In genomic region chr5:129260689-129261088, GRCm38 (mm10) we compare ENCODE assay signal across 10 mouse cellular contexts.
A peak's percentile ranks its signal among the peaks of the same experiment; 100 is the strongest.
DNase-seq lines count a peak whose midpoint lies in the region; TF ChIP-seq lines count a peak whose summit lies in the region.
"Had no signal": no experiment of that assay in that cellular context is flagged by ENCODE, and none has a peak within 500 bp of the region (broad histone marks: within the 10 kb centered on the region; RNA-seq: fewer than 3 reads in every experiment).

No protein-coding gene starts in this region.

- WGBS in kidney, adult 2 months: 52% methylated on average over 9 of the region's 9 CpGs

- H3K27ac ChIP-seq in kidney, adult 2 months (ENCODE audit: insufficient read depth, low read depth, low read length): peak overlapping the region; percentile 64; the same call in 1 of the 2 replicates
- H3K27ac ChIP-seq: limb, embryonic 15.5 days had no signal

- H3K4me1 ChIP-seq in kidney, adult 2 months (ENCODE audit: control insufficient read depth, insufficient read depth, low read length): no peaks in the 10 kb centered on the region

- no peaks in the 10 kb centered on the region for H3K36me3 ChIP-seq in kidney, adult 2 months (ENCODE audit: control insufficient read depth, insufficient read depth, low read length)
- H3K36me3 ChIP-seq: limb, embryonic 15.5 days had no signal

- TF ChIP-seq POLR2A in kidney, adult 2 months (IDR thresholded peaks at IDR 0.05; ENCODE audit: low read depth, low read length): no peak

- TF ChIP-seq CTCF in kidney, adult 2 months (conservative IDR thresholded peaks at IDR 0.05; ENCODE audit: insufficient read depth, insufficient read length, low read depth, low read length): no peak

- H3K4me3 ChIP-seq in kidney, adult 2 months (ENCODE audit: insufficient read depth, low read depth, low read length): no peak overlapping the region
- H3K4me3 ChIP-seq: limb, embryonic 15.5 days; myocyte had no signal

- H3K27me3 ChIP-seq in kidney, adult 2 months (replicated peaks; ENCODE audit: control insufficient read depth, insufficient read depth, low read length): no peaks in the 10 kb centered on the region
- H3K27me3 ChIP-seq: limb, embryonic 15.5 days had no signal

- peak; percentile 46 to 68 for DNase-seq in adrenal gland, adult (ENCODE audit: inconsistent age in 2 of 2, low spot score in 1 of 2)
- no peak for DNase-seq in adrenal gland, adult 18-20 months (ENCODE audit: low spot score in 2 of 2)
- DNase-seq in R1 (ENCODE audit: low read depth, low spot score): peak; percentile 63
- DNase-seq in kidney, adult 2 months: peak; percentile 86
- DNase-seq in lung, adult 18-20 months: peak; percentile 21 to 57
- no peak for DNase-seq in thymus, postnatal 36 days
- no peak for DNase-seq in retina, postnatal 1 day
- DNase-seq in spleen, postnatal 10 days (ENCODE audit: low spot score in 2 of 2): no peak

Comparison
In these comparisons a context has a peak if more than half of its experiments do, and no peak if none do; other contexts are left out.
1. DNase-seq: peak in adrenal gland, adult (2 of 2), R1 (single experiment), kidney, adult 2 months (single experiment) and lung, adult 18-20 months (2 of 2); none in adrenal gland, adult 18-20 months (0 of 2), thymus, postnatal 36 days (0 of 2), retina, postnatal 1 day (single experiment) and spleen, postnatal 10 days (0 of 2).